Mouse (Mus musculus) limb, embryonic 10.5 days (tissue): ENCODE results near the gene Shisa6. TPM values are rescaled to one million over a fixed set of nuclear protein-coding genes. Genes with fewer than 3 reads are reported as not detected.

Experiments used
- DNase-seq: peaks from one replicate; pipeline ENCODE4 v3.0.0-alpha.2; 2017; ENCODE audit warnings: low spot score
- H3K27ac ChIP-seq: fragments of 300-500 bp; sonication (generic); 2 replicates; pipeline ENCODE4 v1.5.1; 2016; ENCODE audit warnings: mild to moderate bottlenecking
- H3K27me3 ChIP-seq: fragments of 300-500 bp; sonication (generic); 2 replicates; pipeline ENCODE4 v1.6.1; 2016; ENCODE audit warnings: low read depth, mild to moderate bottlenecking; ENCODE audit not compliant: poor library complexity, severe bottlenecking
- H3K36me3 ChIP-seq: fragments of 300-500 bp; sonication (generic); 2 replicates; pipeline ENCODE4 v1.6.1; 2016; ENCODE audit warnings: mild to moderate bottlenecking, moderate library complexity
- H3K4me1 ChIP-seq: fragments of 300-500 bp; sonication (generic); 2 replicates; pipeline ENCODE4 v1.6.1; 2016
- H3K4me3 ChIP-seq: fragments of 300-500 bp; sonication (generic); 2 replicates; pipeline ENCODE4 v1.5.1; 2016; ENCODE audit warnings: mild to moderate bottlenecking, moderate library complexity
- H3K9me3 ChIP-seq: fragments of 300-500 bp; sonication (generic); replicated peaks from 2 replicates; pipeline ENCODE4 v1.6.1; 2016; ENCODE audit warnings: mild to moderate bottlenecking
- WGBS: fragments of 180-500 bp; shearing (Covaris S2); methylation state at CpG from one replicate; pipeline ENCODE4 v1.1.7; 2016; 5-methylcytosine and 5-hydroxymethylcytosine counted together
- polyA plus RNA-seq: library from polyadenylated mRNA; unstranded; fragments of >200 nt; fragmentation: Nextera tagmentation; extraction: Ambion mirVana; gene quantifications from 2 replicates; pipeline ENCODE4 v1.2.1, GENCODE M21; 2016

Shisa6 gene
- polyA plus RNA-seq: 0.03 and 0.26 TPM in 2 replicates

GRCm38 (mm10) chr11:66525371-66526045, at the start of gene Shisa6:
Gene Shisa6, minus strand, starts transcription at chr11:66525964.
- DNase-seq: peak; percentile 62
- WGBS: 1% methylated on average over 86 of the region's 89 CpGs
- no peaks in the 10 kb centered on the region for H3K36me3 ChIP-seq
- no peaks in the 10 kb centered on the region for H3K9me3 ChIP-seq
- peaks cover 22% of the 10 kb centered on the region for H3K4me1 ChIP-seq
- H3K27ac ChIP-seq: peak within 1 kb of the TSS; percentile 46; the same call in 1 of the 2 replicates
- H3K4me3 ChIP-seq: peak within 1 kb of the TSS; percentile 59
- peaks cover 91% of the 10 kb centered on the region for H3K27me3 ChIP-seq

GRCm38 (mm10) chr11:66573888-66574287, 48.1 kb upstream of the Shisa6 start:
- no peaks in the 10 kb centered on the region for H3K4me1 ChIP-seq
- DNase-seq: no peak
- peaks cover 3% of the 10 kb centered on the region for H3K27me3 ChIP-seq
- no peak overlapping the region for H3K4me3 ChIP-seq
- no peaks in the 10 kb centered on the region for H3K36me3 ChIP-seq
- 11% methylated on average over 2 of the region's 2 CpGs for WGBS
- H3K9me3 ChIP-seq: no peaks in the 10 kb centered on the region
- no peak overlapping the region for H3K27ac ChIP-seq

GRCm38 (mm10) chr11:66569045-66569444, 43.3 kb upstream of the Shisa6 start:
- Histone ChIP-seq H3K36me3 (no peaks in the 10 kb centered on the region), H3K4me3 (no peak overlapping the region), H3K27ac (no peak overlapping the region), H3K27me3 (peaks cover 30% of the 10 kb centered on the region), H3K4me1 (peaks cover 8% of the 10 kb centered on the region; the same call in 1 of the 2 replicates), H3K9me3 (no peaks in the 10 kb centered on the region)
- WGBS: 87% methylated on average over 4 of the region's 4 CpGs
- no peak for DNase-seq

GRCm38 (mm10) chr11:66568386-66568791, 42.6 kb upstream of the Shisa6 start:
- no peak for DNase-seq
- peaks cover 8% of the 10 kb centered on the region; the same call in 1 of the 2 replicates for H3K4me1 ChIP-seq
- no peaks in the 10 kb centered on the region for H3K36me3 ChIP-seq
- no peaks in the 10 kb centered on the region for H3K9me3 ChIP-seq
- H3K27ac ChIP-seq: no peak overlapping the region
- 23% methylated on average over 4 of the region's 4 CpGs for WGBS
- H3K4me3 ChIP-seq: no peak overlapping the region
- H3K27me3 ChIP-seq: peaks cover 30% of the 10 kb centered on the region

GRCm38 (mm10) chr11:66567382-66567781, 41.6 kb upstream of the Shisa6 start:
- WGBS: 3% methylated on average over 10 of the region's 10 CpGs
- Histone ChIP-seq H3K27ac (no peak overlapping the region), H3K4me1 (peaks cover 8% of the 10 kb centered on the region; the same call in 1 of the 2 replicates), H3K36me3 (no peaks in the 10 kb centered on the region), H3K9me3 (no peaks in the 10 kb centered on the region), H3K4me3 (no peak overlapping the region), H3K27me3 (peaks cover 30% of the 10 kb centered on the region)
- peak; percentile 29 for DNase-seq

GRCm38 (mm10) chr11:66562274-66562673, 36.5 kb upstream of the Shisa6 start:
- no peaks in the 10 kb centered on the region for H3K9me3 ChIP-seq
- WGBS: 84% methylated on average over 7 of the region's 7 CpGs
- H3K4me3 ChIP-seq: no peak overlapping the region
- peaks cover 5% of the 10 kb centered on the region; the same call in 1 of the 2 replicates for H3K4me1 ChIP-seq
- H3K27ac ChIP-seq: no peak overlapping the region
- DNase-seq: no peak
- no peaks in the 10 kb centered on the region for H3K36me3 ChIP-seq
- peaks cover 10% of the 10 kb centered on the region for H3K27me3 ChIP-seq

- no peaks in the 10 kb centered on the region for H3K36me3 ChIP-seq
- H3K27me3 ChIP-seq: no peaks in the 10 kb centered on the region
- H3K9me3 ChIP-seq: no peaks in the 10 kb centered on the region
- no peak for DNase-seq
- H3K4me3 ChIP-seq: no peak overlapping the region
- no peak overlapping the region for H3K27ac ChIP-seq
- H3K4me1 ChIP-seq: peaks cover 3% of the 10 kb centered on the region; the same call in 1 of the 2 replicates
- WGBS: 54% methylated on average over 1 of the region's 1 CpGs
Observed at GRCm38 (mm10) chr11:66537820-66538219, 12.1 kb upstream of the Shisa6 start.

- Histone ChIP-seq H3K4me3 (no peak overlapping the region), H3K36me3 (no peaks in the 10 kb centered on the region), H3K4me1 (peaks cover 3% of the 10 kb centered on the region; the same call in 1 of the 2 replicates), H3K27me3 (peaks cover 6% of the 10 kb centered on the region; the same call in 1 of the 2 replicates), H3K27ac (no peak overlapping the region), H3K9me3 (no peaks in the 10 kb centered on the region)
- WGBS: 82% methylated on average over 9 of the region's 9 CpGs
- DNase-seq: no peak
Observed at GRCm38 (mm10) chr11:66535866-66536265, 10.1 kb upstream of the Shisa6 start.

GRCm38 (mm10) chr11:66535156-66535555, 9.4 kb upstream of the Shisa6 start:
- no peak overlapping the region for H3K4me3 ChIP-seq
- peaks cover 3% of the 10 kb centered on the region; the same call in 1 of the 2 replicates for H3K4me1 ChIP-seq
- DNase-seq: no peak
- H3K9me3 ChIP-seq: no peaks in the 10 kb centered on the region
- no peak overlapping the region for H3K27ac ChIP-seq
- peaks cover 11% of the 10 kb centered on the region; the same call in 1 of the 2 replicates for H3K27me3 ChIP-seq
- WGBS: 84% methylated on average over 4 of the region's 4 CpGs
- no peaks in the 10 kb centered on the region for H3K36me3 ChIP-seq

- 87% methylated on average over 4 of the region's 4 CpGs for WGBS
- no peak overlapping the region for H3K4me3 ChIP-seq
- no peak for DNase-seq
- no peak overlapping the region for H3K27ac ChIP-seq
- peaks cover 19% of the 10 kb centered on the region for H3K27me3 ChIP-seq
- no peaks in the 10 kb centered on the region for H3K36me3 ChIP-seq
- peaks cover 3% of the 10 kb centered on the region; the same call in 1 of the 2 replicates for H3K4me1 ChIP-seq
- H3K9me3 ChIP-seq: no peaks in the 10 kb centered on the region
Observed at GRCm38 (mm10) chr11:66534291-66534690, 8.5 kb upstream of the Shisa6 start.

- Histone ChIP-seq H3K9me3 (no peaks in the 10 kb centered on the region), H3K36me3 (no peaks in the 10 kb centered on the region), H3K27me3 (peaks cover 81% of the 10 kb centered on the region), H3K4me3 (no peak overlapping the region), H3K27ac (no peak overlapping the region), H3K4me1 (peaks cover 22% of the 10 kb centered on the region)
- no peak for DNase-seq
Observed at GRCm38 (mm10) chr11:66528146-66528545, 2.4 kb upstream of the Shisa6 start.

GRCm38 (mm10) chr11:66527343-66527742, 1.6 kb upstream of the Shisa6 start:
- DNase-seq: no peak
- Histone ChIP-seq H3K9me3 (no peaks in the 10 kb centered on the region), H3K4me3 (no peak overlapping the region), H3K4me1 (peaks cover 22% of the 10 kb centered on the region), H3K27me3 (peaks cover 89% of the 10 kb centered on the region), H3K36me3 (no peaks in the 10 kb centered on the region), H3K27ac (no peak overlapping the region)
- 0% methylated on average over 5 of the region's 5 CpGs for WGBS

- H3K36me3 ChIP-seq: no peaks in the 10 kb centered on the region
- no peaks in the 10 kb centered on the region for H3K9me3 ChIP-seq
- no peak overlapping the region for H3K27ac ChIP-seq
- peak overlapping the region; percentile 59 for H3K4me3 ChIP-seq
- peak; percentile 53 for DNase-seq
- H3K27me3 ChIP-seq: peaks cover 93% of the 10 kb centered on the region
- H3K4me1 ChIP-seq: peaks cover 22% of the 10 kb centered on the region
- WGBS: 4% methylated on average over 5 of the region's 5 CpGs
Observed at GRCm38 (mm10) chr11:66526981-66527320, 1.2 kb upstream of the Shisa6 start.
